In the genomic region with DNA sequence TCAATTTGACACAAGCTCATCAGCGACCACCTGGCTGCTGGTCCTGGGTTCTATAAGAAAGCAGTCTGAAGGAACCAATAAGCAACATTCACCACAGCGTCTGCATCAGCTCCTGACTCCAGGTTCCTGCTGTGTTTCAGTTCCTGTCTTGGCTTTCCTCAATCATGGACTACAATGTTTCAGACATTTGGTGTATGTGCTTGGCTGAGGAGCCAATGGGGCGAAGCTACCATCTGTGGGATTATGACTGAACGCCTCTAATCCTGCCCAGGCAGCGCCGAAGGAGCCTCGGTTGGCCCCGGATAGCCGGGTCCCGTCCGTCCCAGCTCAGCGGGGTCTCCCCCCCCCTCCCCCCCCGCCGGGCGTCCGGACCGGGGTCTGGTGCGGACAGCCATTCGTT, we compare ENCODE assay signal across 8 mouse cellular contexts. TPM values are rescaled to one million over a fixed set of nuclear protein-coding genes. Genes with fewer than 3 reads are reported as not detected.
A peak's percentile ranks its signal among the peaks of the same experiment; 100 is the strongest.
DNase-seq lines count a peak whose midpoint lies in the region; ATAC-seq lines count a peak whose summit lies in the region.

No protein-coding gene starts in this region.

- DNase-seq in kidney, postnatal 10 days: peak; percentile 87
- peak; percentile 55 for DNase-seq in cerebellum, adult 8-10 months
- peak; percentile 68 to 78 for DNase-seq in heart, postnatal 36 days
- peak; percentile 61 for DNase-seq in lung, postnatal 25 days (ENCODE audit: low spot score)
- DNase-seq in testis, postnatal 14 days (ENCODE audit: low spot score): peak; percentile 80

- no peaks in the 10 kb centered on the region for H3K36me3 ChIP-seq in kidney, embryonic 15.5 days
- H3K36me3 ChIP-seq in forebrain, embryonic 15.5 days: no peaks in the 10 kb centered on the region

- no peak overlapping the region for H3K27ac ChIP-seq in kidney, embryonic 15.5 days
- H3K27ac ChIP-seq in forebrain, embryonic 15.5 days (replicated peaks): no peak overlapping the region

- no peak overlapping the region for H3K9ac ChIP-seq in kidney, embryonic 15.5 days
- H3K9ac ChIP-seq in forebrain, embryonic 15.5 days (replicated peaks): no peak overlapping the region

- intact Hi-C loops in heart, postnatal 36 days (cut with DNase I): no loop called here

- no peaks in the 10 kb centered on the region for H3K4me1 ChIP-seq in kidney, embryonic 15.5 days
- H3K4me1 ChIP-seq in forebrain, embryonic 15.5 days: peaks cover 16% of the 10 kb centered on the region

- no peaks in the 10 kb centered on the region for H3K27me3 ChIP-seq in kidney, embryonic 15.5 days
- H3K27me3 ChIP-seq in forebrain, embryonic 15.5 days: no peaks in the 10 kb centered on the region

- H3K4me2 ChIP-seq in kidney, embryonic 15.5 days: no peak overlapping the region
- H3K4me2 ChIP-seq in forebrain, embryonic 15.5 days (replicated peaks): no peak overlapping the region

- ATAC-seq in kidney, embryonic 15.5 days (replicated peaks; ENCODE audit: low FRiP score): no peak
- ATAC-seq in activated CD4-positive, CD25-positive, alpha-beta regulatory T cell, adult 4 months: no peak
- ATAC-seq in forebrain, embryonic 15.5 days (replicated peaks): no peak

- H3K4me3 ChIP-seq in kidney, embryonic 15.5 days (replicated peaks): no peak overlapping the region
- no peak overlapping the region for H3K4me3 ChIP-seq in forebrain, embryonic 15.5 days

- WGBS in kidney, embryonic 15.5 days: 64% methylated on average over 18 of the region's 19 CpGs
- WGBS in forebrain, embryonic 15.5 days: 50% methylated on average over 19 of the region's 19 CpGs

- H3K9me3 ChIP-seq in kidney, embryonic 15.5 days (replicated peaks): no peaks in the 10 kb centered on the region
- H3K9me3 ChIP-seq in forebrain, embryonic 15.5 days: no peaks in the 10 kb centered on the region

RNA-seq across cellular contexts. Expression of a gene that starts 18.8 kb away (rescaled TPM):
- 9.0 and 9.9 TPM in 2 replicates for polyA plus RNA-seq in kidney, embryonic 15.5 days (2015; fragmentation: Nextera tagmentation; extraction: Ambion mirVana)
- total RNA-seq in heart, postnatal 36 days (2021): 10 to 100 TPM; 23.7 to 24.5 TPM
- polyA plus RNA-seq in activated CD4-positive, CD25-positive, alpha-beta regulatory T cell, adult 4 months (2017; shearing (Covaris generic)): 1 to 10 TPM; 3.7 to 4.7 TPM
- 27.8 and 27.9 TPM in 2 replicates for polyA plus RNA-seq in forebrain, embryonic 15.5 days (2015; fragmentation: Nextera tagmentation; extraction: Ambion mirVana)

RNA-seq across cellular contexts. Expression of a gene that starts 50.4 kb away (rescaled TPM):
- 15.7 and 16.0 TPM in 2 replicates for polyA plus RNA-seq in kidney, embryonic 15.5 days (2015; fragmentation: Nextera tagmentation; extraction: Ambion mirVana)
- 10 to 100 TPM; 11.9 to 14.2 TPM for total RNA-seq in heart, postnatal 36 days (2021)
- polyA plus RNA-seq in activated CD4-positive, CD25-positive, alpha-beta regulatory T cell, adult 4 months (2017; shearing (Covaris generic)): 1 to 10 TPM; 5.6 to 6.4 TPM
- polyA plus RNA-seq in forebrain, embryonic 15.5 days (2015; fragmentation: Nextera tagmentation; extraction: Ambion mirVana): 17.4 and 18.4 TPM in 2 replicates
